Mouse (Mus musculus) forebrain, embryonic 14.5 days (tissue): Measurements from ENCODE around the gene 1700067K01Rik. TPM values are rescaled to one million over a fixed set of nuclear protein-coding genes. Genes with fewer than 3 reads are reported as not detected.
A peak's percentile ranks its signal among the peaks of the same experiment; 100 is the strongest.

ENCODE experiments used
- ATAC-seq: fragments of 200-750 bp; cut with Nextera tagmentation; 2 replicates; pipeline ENCODE4 v1.8.0; 2017; ENCODE audit warnings: mild to moderate bottlenecking, moderate library complexity
- DNase-seq: peaks from one replicate; pipeline ENCODE4 v3.0.0-alpha.2; 2015; ENCODE audit warnings: low spot score
- H3K27ac ChIP-seq: fragments of 300-500 bp; sonication (generic); 2 replicates; pipeline ENCODE4 v1.5.1; 2014; ENCODE audit warnings: low read depth, mild to moderate bottlenecking, control low read depth, low read length, moderate library complexity
- H3K27me3 ChIP-seq: fragments of 300-500 bp; sonication (generic); replicated peaks from 2 replicates; pipeline ENCODE4 v1.6.1; 2014; ENCODE audit warnings: low read length, control low read depth, mixed read lengths; ENCODE audit not compliant: control insufficient read depth, insufficient read depth
- H3K36me3 ChIP-seq: fragments of 300-500 bp; sonication (generic); 2 replicates; pipeline ENCODE4 v1.6.1; 2014; ENCODE audit warnings: low read length, control low read depth; ENCODE audit not compliant: control insufficient read depth, insufficient read depth
- H3K4me1 ChIP-seq: fragments of 300-500 bp; sonication (generic); 2 replicates; pipeline ENCODE4 v1.6.1; 2014; ENCODE audit warnings: antibody characterized with exemption, low read length, control low read depth; ENCODE audit not compliant: control insufficient read depth, insufficient read depth
- H3K4me2 ChIP-seq: fragments of 300-500 bp; sonication (generic); 2 replicates; pipeline ENCODE4 v1.6.1; 2014; ENCODE audit warnings: mild to moderate bottlenecking, control low read depth, low read length
- H3K4me3 ChIP-seq: fragments of 300-500 bp; sonication (generic); 2 replicates; pipeline ENCODE4 v1.5.1; 2014; ENCODE audit warnings: low read depth, low read length, control low read depth
- H3K9ac ChIP-seq: fragments of 300-500 bp; sonication (generic); 2 replicates; pipeline ENCODE4 v1.6.1; 2014; ENCODE audit warnings: mild to moderate bottlenecking, low read length, control low read depth, moderate library complexity
- H3K9me3 ChIP-seq: fragments of 300-500 bp; sonication (generic); replicated peaks from 2 replicates; pipeline ENCODE4 v1.6.1; 2016; ENCODE audit warnings: low read length, control low read depth, mixed read lengths; ENCODE audit not compliant: control insufficient read depth
- WGBS: fragments of 180-500 bp; shearing (Covaris S2); extraction: QIAGEN DNeasy Blood & Tissue Kit; methylation state at CpG from one replicate; pipeline ENCODE4 v1.1.7; 2014; 5-methylcytosine and 5-hydroxymethylcytosine counted together
- polyA plus RNA-seq: library from polyadenylated mRNA; unstranded; fragments of >200 nt; fragmentation: Nextera tagmentation; extraction: Ambion mirVana; gene quantifications from 2 replicates; pipeline ENCODE4 v1.2.1, GENCODE M21; 2014

The 1700067K01Rik gene
- polyA plus RNA-seq, 1 experiment from 2014 or later: 0.77 TPM

- DNase-seq: no peak
- ATAC-seq: no peak
- peak overlapping the region; percentile 52 for H3K4me3 ChIP-seq
- no peaks in the 10 kb centered on the region for H3K36me3 ChIP-seq
- 2% methylated on average over 35 of the region's 35 CpGs for WGBS
- H3K4me1 ChIP-seq: peaks cover 2% of the 10 kb centered on the region; the same call in 1 of the 2 replicates
- peaks cover 38% of the 10 kb centered on the region for H3K27me3 ChIP-seq
- H3K9ac ChIP-seq: peak overlapping the region; percentile 29
- H3K4me2 ChIP-seq: peak overlapping the region; percentile 94
- no peak overlapping the region for H3K27ac ChIP-seq
- H3K9me3 ChIP-seq: no peaks in the 10 kb centered on the region
Measured at GRCm38 (mm10) chr8:84012499-84013165, 11.3 kb downstream of the 1700067K01Rik start.

GRCm38 (mm10) chr8:84015833-84016232 is 14.5 kb downstream of the 1700067K01Rik start:
- Histone ChIP-seq H3K9ac (no peak overlapping the region), H3K4me2 (no peak overlapping the region), H3K36me3 (no peaks in the 10 kb centered on the region), H3K27ac (no peak overlapping the region), H3K27me3 (peaks cover 36% of the 10 kb centered on the region), H3K4me3 (no peak overlapping the region), H3K9me3 (no peaks in the 10 kb centered on the region), H3K4me1 (peaks cover 2% of the 10 kb centered on the region; the same call in 1 of the 2 replicates)
- WGBS: 94% methylated on average over 5 of the region's 5 CpGs
- DNase-seq (no peak), ATAC-seq (no peak)

DNA sequence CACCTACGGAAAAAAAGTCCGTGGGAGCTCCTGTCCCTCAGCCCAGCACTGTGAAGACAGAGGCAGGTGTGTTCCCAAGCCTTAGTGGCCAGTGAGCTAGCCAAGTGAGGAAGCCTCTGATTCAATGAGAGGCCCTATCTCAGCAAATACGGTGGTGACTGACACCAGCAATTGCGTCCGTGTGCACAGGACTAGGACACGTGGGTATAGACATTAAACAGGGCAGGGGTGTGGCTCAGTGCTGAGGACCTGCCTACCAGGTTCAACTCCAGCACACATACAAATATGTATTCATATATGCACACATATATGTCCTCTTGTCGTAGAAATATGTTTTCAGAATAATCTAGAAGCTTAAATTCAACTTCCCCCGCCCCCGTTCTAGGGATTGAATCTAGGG is 18.4 kb downstream of the 1700067K01Rik start:
- ATAC-seq: no peak
- peaks cover 15% of the 10 kb centered on the region for H3K27me3 ChIP-seq
- H3K27ac ChIP-seq: no peak overlapping the region
- H3K4me2 ChIP-seq: no peak overlapping the region
- H3K9ac ChIP-seq: no peak overlapping the region
- H3K4me1 ChIP-seq: no peaks in the 10 kb centered on the region
- no peak for DNase-seq
- WGBS: 90% methylated on average over 9 of the region's 9 CpGs
- no peaks in the 10 kb centered on the region for H3K36me3 ChIP-seq
- H3K4me3 ChIP-seq: no peak overlapping the region
- H3K9me3 ChIP-seq: no peaks in the 10 kb centered on the region

DNA sequence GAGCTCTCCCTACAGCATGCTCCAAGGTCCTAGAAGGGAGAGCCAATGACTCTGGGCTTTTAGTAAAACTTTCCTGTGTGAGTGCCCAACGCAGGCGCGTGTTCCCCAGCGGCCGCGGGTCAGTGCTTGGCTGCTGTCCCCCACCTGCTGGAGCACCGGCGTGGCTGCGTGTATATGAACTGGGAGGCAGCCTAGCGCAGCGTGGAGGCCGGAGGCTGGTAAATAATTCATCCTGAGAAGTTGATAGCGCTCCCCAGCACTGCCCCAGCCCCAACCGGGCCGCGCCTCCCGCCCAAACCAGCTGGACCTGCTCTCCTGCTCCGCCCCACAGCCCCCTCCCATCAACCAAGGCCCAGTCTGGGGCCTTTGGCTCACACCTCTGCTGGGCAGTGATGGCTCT is 19.8 kb downstream of the 1700067K01Rik start, which contains the start of gene Palm3:
TSS of gene Palm3 (plus strand) at position 376 of the 400 bp plus-strand sequence.
- Histone ChIP-seq H3K4me1 (no peaks in the 10 kb centered on the region), H3K27ac (no peak within 1 kb of the TSS), H3K4me2 (no peak within 1 kb of the TSS), H3K9me3 (no peaks in the 10 kb centered on the region), H3K36me3 (no peaks in the 10 kb centered on the region), H3K9ac (no peak within 1 kb of the TSS), H3K27me3 (peaks cover 25% of the 10 kb centered on the region), H3K4me3 (no peak within 1 kb of the TSS)
- ATAC-seq (no peak), DNase-seq (no peak)
- 10% methylated on average over 18 of the region's 18 CpGs for WGBS

- WGBS: 46% methylated on average over 12 of the region's 12 CpGs
- Histone ChIP-seq H3K27me3 (peaks cover 25% of the 10 kb centered on the region), H3K9me3 (no peaks in the 10 kb centered on the region), H3K36me3 (no peaks in the 10 kb centered on the region), H3K4me1 (no peaks in the 10 kb centered on the region), H3K9ac (no peak overlapping the region), H3K4me2 (no peak overlapping the region), H3K27ac (no peak overlapping the region), H3K4me3 (no peak overlapping the region)
- DNase-seq (no peak), ATAC-seq (no peak)
Measured at GRCm38 (mm10) chr8:84021569-84021968, 20.3 kb downstream of the 1700067K01Rik start.

- no peak overlapping the region for H3K4me2 ChIP-seq
- no peak overlapping the region for H3K27ac ChIP-seq
- peaks cover 34% of the 10 kb centered on the region for H3K27me3 ChIP-seq
- no peak overlapping the region for H3K9ac ChIP-seq
- WGBS: 69% methylated on average over 5 of the region's 5 CpGs
- no peaks in the 10 kb centered on the region for H3K4me1 ChIP-seq
- no peaks in the 10 kb centered on the region for H3K36me3 ChIP-seq
- DNase-seq (no peak), ATAC-seq (no peak)
- no peaks in the 10 kb centered on the region for H3K9me3 ChIP-seq
- no peak overlapping the region for H3K4me3 ChIP-seq
Measured at GRCm38 (mm10) chr8:84023085-84023484, 21.8 kb downstream of the 1700067K01Rik start.

DNA sequence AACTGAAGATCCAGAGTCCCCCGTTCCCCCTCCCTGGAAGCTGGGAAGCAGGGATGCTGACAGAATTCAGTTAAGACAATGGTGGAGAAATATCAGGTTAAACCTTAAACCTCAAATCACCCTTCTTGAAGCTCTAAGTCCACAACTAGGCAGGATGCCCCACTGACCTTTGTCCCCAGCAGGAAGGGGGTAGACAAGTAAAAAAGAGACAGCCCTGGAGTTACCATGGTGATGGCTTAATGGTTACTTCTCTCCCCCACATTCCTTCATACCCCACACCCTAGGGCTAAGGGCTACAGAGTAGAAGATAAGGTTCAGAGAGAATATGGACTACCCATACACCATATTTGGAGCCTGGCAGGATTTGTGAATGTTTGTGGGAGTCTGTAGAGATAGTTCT is 22.3 kb downstream of the 1700067K01Rik start:
- Histone ChIP-seq H3K9ac (no peak overlapping the region), H3K27me3 (peaks cover 40% of the 10 kb centered on the region), H3K27ac (no peak overlapping the region), H3K36me3 (no peaks in the 10 kb centered on the region), H3K4me1 (no peaks in the 10 kb centered on the region), H3K4me2 (no peak overlapping the region), H3K9me3 (no peaks in the 10 kb centered on the region), H3K4me3 (no peak overlapping the region)
- ATAC-seq (no peak), DNase-seq (no peak)
- 86% methylated on average over 1 of the region's 1 CpGs for WGBS

DNA sequence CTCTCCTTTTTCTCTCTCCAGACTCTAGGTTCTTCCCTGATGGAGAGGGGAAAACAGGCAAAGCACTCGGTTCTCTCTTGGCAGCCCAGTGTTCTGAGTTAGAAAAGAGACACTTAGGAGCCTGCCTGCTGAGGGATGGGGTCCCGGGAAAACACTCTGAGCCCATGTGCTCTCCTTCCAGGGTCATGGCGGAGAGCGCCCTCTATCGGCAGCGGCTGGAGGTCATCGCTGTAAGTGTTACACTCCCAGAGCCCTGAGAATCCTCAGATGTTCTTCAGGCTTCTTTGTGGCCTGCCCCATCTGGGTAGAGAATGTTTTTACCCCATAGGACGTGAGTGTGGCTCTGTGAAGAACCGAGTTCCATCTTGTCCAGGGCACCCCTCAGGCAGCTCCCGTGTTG is 22.9 kb downstream of the 1700067K01Rik start:
- 16% methylated on average over 10 of the region's 10 CpGs for WGBS

GRCm38 (mm10) chr8:84025863-84026262 is 24.6 kb downstream of the 1700067K01Rik start:
- Histone ChIP-seq H3K4me3 (peak overlapping the region; percentile 44), H3K36me3 (no peaks in the 10 kb centered on the region), H3K9me3 (no peaks in the 10 kb centered on the region), H3K27ac (no peak overlapping the region), H3K4me1 (no peaks in the 10 kb centered on the region), H3K4me2 (peak overlapping the region; percentile 87), H3K27me3 (peaks cover 31% of the 10 kb centered on the region), H3K9ac (peak overlapping the region; percentile 58)
- DNase-seq: peak; percentile 78
- WGBS: under 1% methylated on average over 40 of the region's 41 CpGs
- peak; percentile 88 for ATAC-seq

More for the DNA sequence above, 22.9 kb downstream of the 1700067K01Rik start:
- no peak overlapping the region for H3K27ac ChIP-seq
- ATAC-seq (no peak), DNase-seq (peak; percentile 51)
- H3K36me3 ChIP-seq: no peaks in the 10 kb centered on the region
- H3K4me3 ChIP-seq: no peak overlapping the region
- no peak overlapping the region for H3K9ac ChIP-seq
- no peaks in the 10 kb centered on the region for H3K4me1 ChIP-seq
- no peaks in the 10 kb centered on the region for H3K9me3 ChIP-seq
- H3K27me3 ChIP-seq: peaks cover 40% of the 10 kb centered on the region
- no peak overlapping the region for H3K4me2 ChIP-seq
